Comparison of ENCODE assay signal across 9 mouse cellular contexts in genomic region chr4:114997051-114997450, GRCm38 (mm10). TPM values are rescaled to one million over a fixed set of nuclear protein-coding genes. Genes with fewer than 3 reads are reported as not detected.
DNase-seq lines count a peak whose midpoint lies in the region; ATAC-seq lines count a peak whose summit lies in the region.
"Had no signal": no experiment of that assay in that cellular context is flagged by ENCODE, and none has a peak within 500 bp of the region (broad histone marks: within the 10 kb centered on the region; RNA-seq: fewer than 3 reads in every experiment).

No protein-coding gene starts in this region.

- no peaks in the 10 kb centered on the region for H3K27me3 ChIP-seq in forebrain, embryonic 11.5 days (ENCODE audit: control insufficient read depth, insufficient read depth, low read length)

- H3K36me3 ChIP-seq in forebrain, embryonic 11.5 days (ENCODE audit: control insufficient read depth, insufficient read depth, low read length): no peaks in the 10 kb centered on the region
- H3K36me3 ChIP-seq: limb, embryonic 15.5 days had no signal

- peak; percentile 21 for ATAC-seq in CD4-positive, CD25-positive, alpha-beta regulatory T cell, adult 4 months
- 0 out of 2 replicates have a peak, but pooled peaks have one; percentile 13 for ATAC-seq in common myeloid progenitor, adult 5-6 weeks (replicated peaks; ENCODE audit: low read depth, poor library complexity, severe bottlenecking)
- ATAC-seq in forebrain, embryonic 11.5 days (replicated peaks; ENCODE audit: low FRiP score): no peak

- 58% methylated on average over 3 of the region's 3 CpGs for WGBS in forebrain, embryonic 11.5 days

- H3K9ac ChIP-seq in forebrain, embryonic 11.5 days (ENCODE audit: low read length): no peak overlapping the region
- H3K9ac ChIP-seq: limb, embryonic 15.5 days had no signal

- peaks cover 7% of the 10 kb centered on the region; the same call in 1 of the 2 replicates for H3K4me1 ChIP-seq in forebrain, embryonic 11.5 days (replicated peaks; ENCODE audit: control insufficient read depth, insufficient read depth, low read length)

- no peak overlapping the region for H3K27ac ChIP-seq in forebrain, embryonic 11.5 days (ENCODE audit: low read depth, low read length)
- H3K27ac ChIP-seq: limb, embryonic 15.5 days had no signal

- no peaks in the 10 kb centered on the region for H3K9me3 ChIP-seq in forebrain, embryonic 11.5 days (ENCODE audit: control insufficient read depth, low read length)
- H3K9me3 ChIP-seq: limb, embryonic 15.5 days had no signal

- peak; percentile 17 for DNase-seq in adrenal gland, adult 2 months
- no peak for DNase-seq in adrenal gland, adult 18-20 months (ENCODE audit: low spot score in 2 of 2)
- peak; percentile 55 for DNase-seq in kidney, adult 9 months
- DNase-seq in kidney, adult 11 months: no peak
- DNase-seq in lung, postnatal 36 days: peak; percentile 70
- no peak for DNase-seq in forebrain, embryonic 11.5 days (ENCODE audit: low spot score)

- H3K4me3 ChIP-seq in forebrain, embryonic 11.5 days (ENCODE audit: low read depth, low read length): no peak overlapping the region
- H3K4me3 ChIP-seq: limb, embryonic 15.5 days had no signal

- no peak overlapping the region for H3K4me2 ChIP-seq in forebrain, embryonic 11.5 days (ENCODE audit: low read depth, low read length, severe bottlenecking)
- H3K4me2 ChIP-seq: limb, embryonic 15.5 days had no signal

RNA-seq across cellular contexts. Expression of gene Stil, which starts 2.9 kb away (rescaled TPM):
- under 1 TPM; 0.31 to 0.58 TPM for total RNA-seq in adrenal gland, adult 2 months (2021)
- 0.10 and 0.13 TPM in 2 replicates for polyA plus RNA-seq in adrenal gland, adult 2 months (2012; rRNA removed)
- total RNA-seq in adrenal gland, adult 18-20 months (2021): under 1 TPM; 0.30 to 0.38 TPM
- polyA plus RNA-seq in CD4-positive, CD25-positive, alpha-beta regulatory T cell, adult 4 months (2017; shearing (Covaris generic)): 1 to 10 TPM; 2.0 TPM
- total RNA-seq in common myeloid progenitor, adult 5-6 weeks (2017): 17.3 and 29.3 TPM in 2 replicates
- 26.0 and 32.2 TPM in 2 replicates for polyA plus RNA-seq in forebrain, embryonic 11.5 days (2014; fragmentation: Nextera tagmentation; extraction: Ambion mirVana)

RNA-seq across cellular contexts. Expression of gene Cmpk1, which starts 10.0 kb away (rescaled TPM):
- total RNA-seq in adrenal gland, adult 2 months (2021): 100 to 1,000 TPM; 106 to 118 TPM
- polyA plus RNA-seq in adrenal gland, adult 2 months (2012; rRNA removed): 30.9 and 37.6 TPM in 2 replicates
- total RNA-seq in adrenal gland, adult 18-20 months (2021): 100 to 1,000 TPM; 110 to 127 TPM
- polyA plus RNA-seq in CD4-positive, CD25-positive, alpha-beta regulatory T cell, adult 4 months (2017; shearing (Covaris generic)): 10 to 100 TPM; 43.9 to 64.6 TPM
- 177 and 188 TPM in 2 replicates for total RNA-seq in common myeloid progenitor, adult 5-6 weeks (2017)
- 115 and 128 TPM in 2 replicates for polyA plus RNA-seq in forebrain, embryonic 11.5 days (2014; fragmentation: Nextera tagmentation; extraction: Ambion mirVana)

RNA-seq across cellular contexts. Expression of gene Tal1, which starts 59.2 kb away (rescaled TPM):
- total RNA-seq in adrenal gland, adult 2 months (2021): 1 to 10 TPM; 1.8 to 2.8 TPM
- polyA plus RNA-seq in adrenal gland, adult 2 months (2012; rRNA removed): 5.1 and 8.9 TPM in 2 replicates
- total RNA-seq in adrenal gland, adult 18-20 months (2021): 1 to 10 TPM; 2.5 TPM
- not detected for polyA plus RNA-seq in CD4-positive, CD25-positive, alpha-beta regulatory T cell, adult 4 months (2017; shearing (Covaris generic))
- total RNA-seq in common myeloid progenitor, adult 5-6 weeks (2017): 38.4 and 47.6 TPM in 2 replicates
- 3.4 and 3.7 TPM in 2 replicates for polyA plus RNA-seq in forebrain, embryonic 11.5 days (2014; fragmentation: Nextera tagmentation; extraction: Ambion mirVana)

Comparison
In these comparisons a context has a peak if more than half of its experiments do, and no peak if none do; other contexts are left out.
1. DNase-seq: peak in adrenal gland, adult 2 months (single experiment), kidney, adult 9 months (single experiment) and lung, postnatal 36 days (single experiment); none in adrenal gland, adult 18-20 months (0 of 2), kidney, adult 11 months (single experiment) and forebrain, embryonic 11.5 days (single experiment).
2. RNA of gene Stil, which starts 2.9 kb away (total RNA-seq): 17.3 to 29.3 TPM in common myeloid progenitor, adult 5-6 weeks; 0.31 to 0.58 TPM in adrenal gland, adult 2 months and 0.30 to 0.38 TPM in adrenal gland, adult 18-20 months; every median in the first group is over 10 times any median in the second.
3. RNA of gene Tal1, which starts 59.2 kb away (total RNA-seq): 38.4 to 47.6 TPM in common myeloid progenitor, adult 5-6 weeks; 1.8 to 2.8 TPM in adrenal gland, adult 2 months and 2.5 TPM in adrenal gland, adult 18-20 months; every median in the first group is over 10 times any median in the second.